Mouse (Mus musculus) erythroblast, adult 5-6 weeks (primary cell): ENCODE measurements around the gene Tor1aip1. TPM values are rescaled to one million over a fixed set of nuclear protein-coding genes. Genes with fewer than 3 reads are reported as not detected.
"Not testable (repeated sequence)": the region's sequence is repeated elsewhere in the genome, so short reads cannot be mapped to it uniquely, and the experiment has no call there.

Experiments
- ATAC-seq: replicated peaks from 2 replicates; pipeline ENCODE4 v1.8.0; 2016; ENCODE audit warnings: moderate number of reproducible peaks, mild to moderate bottlenecking, moderate TSS enrichment, inconsistent platforms; ENCODE audit not compliant: poor library complexity, low FRiP score, severe bottlenecking
- total RNA-seq, 2 experiments: library from RNA; stranded (forward) in 1 of 2; stranded (reverse) in 1 of 2; fragments of 150-400 nt in 1 of 2; fragments of 200-764, 138-1000 nt in 1 of 2; gene quantifications; 2 replicates each; pipeline versions ENCODE4 v1.2.3 to v1.2.4; 2015 to 2017; ENCODE audit warnings: low replicate concordance in 2 of 2

Gene Tor1aip1
- 65.9 and 70.0 TPM in 2 replicates for total RNA-seq (2015; ENCODE audit: low replicate concordance)
- 58.6 and 67.1 TPM in 2 replicates for total RNA-seq (2017; ENCODE audit: low replicate concordance)

GRCm38 (mm10) chr1:156035930-156036737 is at the start of gene Tor1aip1:
Gene Tor1aip1, minus strand, starts transcription at chr1:156036480.
- peak; percentile 65 for ATAC-seq

GRCm38 (mm10) chr1:156085770-156086169 is 49.5 kb upstream of the Tor1aip1 start:
- peak; percentile 73 for ATAC-seq

- no peak for ATAC-seq
Observed at GRCm38 (mm10) chr1:156084603-156085002, 48.3 kb upstream of the Tor1aip1 start.

- ATAC-seq: no peak
Observed at GRCm38 (mm10) chr1:156077655-156078054, 41.4 kb upstream of the Tor1aip1 start.

- no peak for ATAC-seq
Observed at GRCm38 (mm10) chr1:156076474-156076873, 40.2 kb upstream of the Tor1aip1 start.

- ATAC-seq: no peak
Observed at GRCm38 (mm10) chr1:156074575-156074974, 38.3 kb upstream of the Tor1aip1 start.

- ATAC-seq: no peak
Observed at GRCm38 (mm10) chr1:156073169-156073821, 37.0 kb upstream of the Tor1aip1 start.

GRCm38 (mm10) chr1:156070106-156070505 is 33.8 kb upstream of the Tor1aip1 start:
- ATAC-seq: no peak

GRCm38 (mm10) chr1:156066133-156066532 is 29.9 kb upstream of the Tor1aip1 start:
- no peak for ATAC-seq

GRCm38 (mm10) chr1:156062193-156062592 is 25.9 kb upstream of the Tor1aip1 start:
- no peak for ATAC-seq

GRCm38 (mm10) chr1:156058207-156058606 is 21.9 kb upstream of the Tor1aip1 start:
- ATAC-seq: no peak

GRCm38 (mm10) chr1:156046688-156047087 is 10.4 kb upstream of the Tor1aip1 start:
- ATAC-seq: no peak

- no peak for ATAC-seq
Observed at GRCm38 (mm10) chr1:156044211-156044611, 7.9 kb upstream of the Tor1aip1 start.

- peak; percentile 67 for ATAC-seq
Observed at GRCm38 (mm10) chr1:156043027-156043426, 6.7 kb upstream of the Tor1aip1 start.

GRCm38 (mm10) chr1:156042481-156042880 is 6.2 kb upstream of the Tor1aip1 start:
- ATAC-seq: no peak

- ATAC-seq: no peak
Observed at GRCm38 (mm10) chr1:156041451-156042241, 5.4 kb upstream of the Tor1aip1 start.

- ATAC-seq: peak; percentile 78
Observed at GRCm38 (mm10) chr1:156040731-156041401, 4.6 kb upstream of the Tor1aip1 start.

- ATAC-seq: not testable (repeated sequence)
Observed at GRCm38 (mm10) chr1:156039989-156040388, 3.7 kb upstream of the Tor1aip1 start.

- ATAC-seq: peak; percentile 43
Observed at GRCm38 (mm10) chr1:156037144-156037583, 884 bp upstream of the Tor1aip1 start.
